Mouse (Mus musculus): ENCODE measurements at regions not wholly inside any gene's neighbourhood (a gene's known extent, or its start where the extent isn't known, plus 50 kb on each side); places are given as distances from the start of the nearest gene placed in this dataset.

DNA sequence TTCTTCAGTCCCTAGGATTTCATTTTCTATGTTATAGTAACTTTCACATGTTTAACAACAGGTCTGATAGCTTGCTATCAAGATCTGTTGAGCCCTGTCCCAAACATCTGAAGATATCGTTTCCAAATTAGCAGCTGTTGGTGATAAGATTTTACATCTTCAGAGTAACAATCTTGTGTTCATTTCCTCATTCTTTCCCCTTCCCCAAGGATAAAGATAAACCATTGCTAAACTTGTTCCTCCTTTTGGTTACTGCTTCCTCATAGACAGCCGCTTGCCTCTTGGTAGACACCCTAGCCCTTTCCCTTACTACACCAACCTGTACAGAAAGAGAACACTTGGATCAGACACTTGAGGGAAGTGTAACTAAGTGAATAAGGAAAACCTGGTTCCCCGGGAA lies 58.6 kb downstream of the Kcnrg start:
- no peak for DNase-seq (ENCODE audit: low spot score)

DNA sequence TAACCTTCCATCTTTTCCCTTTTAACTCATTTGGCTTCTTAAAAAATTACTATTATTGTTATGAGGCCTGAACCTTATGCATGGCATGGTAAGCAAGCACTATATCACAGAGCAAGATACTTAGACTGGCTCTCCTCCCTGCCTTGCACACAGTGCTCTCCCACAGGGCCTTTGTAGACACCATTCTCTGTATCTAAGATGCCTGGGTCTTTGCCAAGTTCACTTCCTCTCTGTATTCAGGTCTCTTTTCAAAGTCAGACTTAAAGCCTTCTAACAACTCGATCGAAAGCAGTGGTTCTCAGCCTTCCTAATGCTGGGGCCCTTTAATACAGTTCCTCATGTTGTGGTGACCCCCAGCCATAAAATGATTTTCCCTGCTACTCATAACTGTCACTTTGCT lies 65.9 kb downstream of the Kcnrg start:
- no peak for DNase-seq (ENCODE audit: low spot score)

DNA sequence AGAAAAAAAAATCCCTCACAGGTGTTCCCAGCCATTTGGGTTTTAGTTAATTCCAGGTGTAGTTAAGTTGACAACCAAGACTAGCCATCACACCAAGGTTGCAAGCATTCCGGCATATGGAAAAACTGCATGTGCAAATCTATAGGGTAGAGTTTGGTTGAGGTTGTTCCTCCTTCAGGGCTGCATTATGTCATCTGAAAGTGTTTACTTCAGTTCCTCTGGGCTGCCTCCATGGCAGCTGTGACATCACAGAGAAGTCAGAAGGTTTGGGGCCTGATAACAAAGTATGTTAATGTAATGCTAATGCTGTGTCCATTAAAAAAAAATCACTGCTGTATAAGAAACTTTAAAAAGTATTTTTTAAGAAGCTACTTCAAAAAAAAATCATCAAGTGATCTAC lies 70.8 kb downstream of the Kcnrg start:
- DNase-seq (ENCODE audit: low spot score) = no peak

DNA sequence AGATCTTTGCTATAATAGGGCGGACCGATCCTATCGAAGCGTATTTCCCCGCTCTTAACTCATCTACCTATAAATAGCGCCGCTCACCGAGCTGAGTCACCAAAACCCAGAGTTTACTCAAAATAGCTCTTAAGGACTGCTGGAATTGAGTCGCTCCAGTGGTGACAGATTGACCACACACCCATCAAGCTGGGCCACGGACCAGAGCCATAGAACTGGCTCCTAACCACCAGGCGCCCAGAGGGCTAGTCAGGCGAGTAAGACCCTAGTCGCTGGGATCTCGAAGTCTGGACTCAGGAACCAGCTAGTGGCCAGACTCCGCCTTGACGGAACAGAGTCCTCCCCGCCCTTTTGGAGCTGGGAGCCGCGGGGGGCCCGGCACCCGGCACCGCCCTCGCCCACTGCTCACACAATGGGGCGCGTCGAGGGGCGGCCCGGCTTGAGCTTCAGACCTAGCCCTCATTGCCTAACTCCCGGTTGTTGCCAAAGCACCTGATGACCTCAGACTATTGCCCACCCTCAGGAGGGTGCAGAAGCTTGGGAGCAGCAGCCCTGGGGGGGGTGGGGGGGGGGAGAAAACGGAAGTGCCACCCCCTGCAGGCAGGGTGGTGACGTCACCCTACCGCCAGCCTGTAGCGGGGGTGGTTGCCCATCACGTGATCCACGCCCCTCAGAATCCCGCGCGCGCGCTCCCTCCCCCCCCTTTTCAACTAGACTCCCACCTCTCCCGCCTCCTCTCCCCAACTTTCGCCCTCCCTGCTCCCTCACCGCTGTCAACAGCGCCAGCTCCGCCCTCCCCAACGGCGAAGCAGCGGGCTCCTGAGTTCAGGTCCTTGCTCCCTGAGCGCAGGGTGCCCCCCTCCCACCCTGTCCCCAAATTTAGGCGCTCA lies 73.8 kb downstream of the Kcnrg start:
- DNase-seq (ENCODE audit: low spot score) = peak; percentile 89

DNA sequence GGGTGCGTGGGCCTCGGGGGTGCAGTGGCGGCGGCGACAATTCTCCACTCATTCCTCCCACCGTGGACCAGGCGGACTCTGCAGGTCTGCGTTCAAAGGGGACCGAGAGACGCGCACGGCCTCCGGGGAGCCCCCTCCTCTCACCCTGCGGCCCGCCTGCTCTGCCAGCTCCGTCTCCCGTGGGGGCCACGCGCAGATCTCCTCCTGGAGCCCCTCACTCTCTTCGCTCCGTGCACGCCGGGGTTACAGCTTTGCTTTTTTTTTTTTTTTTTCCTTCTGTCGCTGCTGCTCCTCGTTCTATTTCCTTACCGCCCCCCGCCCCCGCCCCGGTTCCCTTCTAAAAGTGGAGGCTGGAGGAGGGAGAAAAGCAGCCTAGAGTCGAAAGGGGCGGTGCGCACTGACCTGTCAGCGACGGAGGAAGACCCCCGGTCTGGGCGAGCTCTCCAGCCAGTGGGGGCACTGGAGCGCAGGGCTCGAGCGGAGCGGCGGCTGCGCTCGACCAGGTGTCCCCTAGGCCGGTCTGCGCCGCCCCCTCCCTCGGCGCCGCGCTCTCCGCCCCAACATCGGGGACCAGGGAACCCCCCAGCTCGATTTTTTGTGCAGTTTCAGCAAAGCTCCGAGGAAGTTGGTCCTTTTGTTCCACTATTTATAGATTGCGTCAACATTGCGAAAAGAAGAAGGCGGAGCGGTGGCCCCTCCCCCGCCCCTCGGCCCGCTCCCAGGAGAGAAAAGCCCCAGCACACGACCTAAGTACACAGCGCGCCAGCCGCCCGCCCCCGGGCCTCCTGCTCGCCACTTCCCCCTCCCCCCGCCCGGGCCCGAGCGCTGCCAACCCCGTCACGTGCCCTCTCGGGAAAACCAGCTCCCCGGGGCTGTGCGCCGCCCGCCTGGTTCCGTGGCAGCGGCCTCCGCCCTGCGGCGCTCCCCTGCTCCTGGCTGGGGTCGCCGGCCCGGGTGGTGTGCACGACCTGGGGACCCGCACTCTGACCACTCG lies 74.7 kb downstream of the Kcnrg start:
- peak; percentile 92 for DNase-seq (ENCODE audit: low spot score)

DNA sequence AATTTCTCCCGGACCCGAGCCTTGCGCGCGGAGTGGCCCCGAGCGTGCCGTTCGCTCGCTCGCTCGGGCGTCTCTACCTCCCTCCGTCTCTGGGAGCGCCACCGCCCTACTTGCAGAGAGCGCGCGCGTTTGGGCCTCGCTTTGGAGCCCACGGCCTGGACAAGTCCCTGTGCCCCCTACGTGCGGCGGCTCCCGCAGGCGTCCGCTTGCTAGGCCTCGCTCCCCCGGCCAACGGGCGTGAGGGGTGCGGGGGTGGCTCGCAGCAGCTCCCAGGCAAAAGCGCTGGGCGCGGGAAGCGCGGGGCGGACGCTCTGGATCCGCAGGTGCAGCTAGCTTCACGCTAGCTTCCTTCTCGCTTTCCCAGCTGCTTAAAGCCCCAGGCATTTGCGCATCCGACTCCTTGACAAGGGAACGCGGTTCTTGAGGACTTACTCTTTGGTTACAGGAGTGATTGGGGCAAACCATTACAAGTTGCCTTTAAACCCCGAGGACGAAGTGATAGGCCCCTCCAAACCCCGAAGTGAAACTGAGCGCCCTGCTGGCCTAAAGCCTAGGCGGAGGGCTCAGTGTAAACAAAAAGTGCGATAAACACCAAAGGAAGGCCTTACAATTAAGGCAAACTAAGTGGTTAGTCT lies 75.6 kb downstream of the Kcnrg start:
- DNase-seq (ENCODE audit: low spot score) = peak; percentile 57

DNA sequence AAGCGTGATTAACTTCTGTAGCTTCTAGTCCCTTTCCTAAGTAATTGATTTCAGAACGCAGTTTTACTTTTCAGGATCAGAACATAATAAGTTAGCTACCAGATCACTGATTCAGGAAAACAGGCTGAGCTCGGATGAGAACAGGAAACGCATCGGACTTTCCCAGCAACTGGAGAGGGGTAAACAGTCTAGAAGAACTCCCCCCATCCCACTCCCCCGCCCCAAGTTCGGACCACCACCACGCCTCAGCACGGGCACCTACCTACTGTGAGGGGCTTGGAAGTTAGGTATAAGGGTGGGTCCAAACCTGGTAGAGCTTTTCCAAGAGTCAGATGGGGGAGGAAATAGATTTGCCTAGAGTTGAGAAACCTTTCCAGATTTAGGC lies 76.1 kb downstream of the Kcnrg start:
- no peak for DNase-seq (ENCODE audit: low spot score)

DNA sequence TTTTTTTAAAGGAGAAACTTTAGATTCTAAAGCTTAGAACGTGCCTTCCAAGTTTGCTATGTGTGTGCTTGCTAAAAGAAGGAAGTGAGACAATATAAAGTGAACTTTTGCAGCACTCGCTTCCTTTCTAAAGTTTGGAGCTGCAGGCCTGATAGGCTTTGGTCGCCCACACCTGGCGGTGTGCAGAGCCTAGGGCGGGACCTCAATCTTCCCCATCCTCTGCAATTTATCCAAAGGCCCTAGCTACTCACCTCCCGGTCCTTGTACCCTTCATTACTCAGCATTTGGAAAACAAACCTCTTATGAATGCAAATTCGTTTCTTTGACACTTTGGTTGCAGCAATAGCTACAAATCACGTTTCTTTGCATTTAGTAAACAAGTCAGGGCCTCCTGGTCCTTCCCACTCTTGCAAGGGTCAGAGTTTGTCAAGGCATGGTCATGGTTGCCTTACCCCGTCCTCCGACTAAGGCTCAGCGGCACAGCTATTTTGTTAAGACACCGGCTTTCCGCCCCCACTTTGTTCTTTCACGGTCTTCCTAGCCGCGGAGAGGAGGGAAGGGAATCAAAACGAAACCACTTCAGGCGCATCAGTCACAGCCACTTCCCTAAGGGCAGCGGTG lies 76.6 kb downstream of the Kcnrg start:
- DNase-seq (ENCODE audit: low spot score) = no peak

DNA sequence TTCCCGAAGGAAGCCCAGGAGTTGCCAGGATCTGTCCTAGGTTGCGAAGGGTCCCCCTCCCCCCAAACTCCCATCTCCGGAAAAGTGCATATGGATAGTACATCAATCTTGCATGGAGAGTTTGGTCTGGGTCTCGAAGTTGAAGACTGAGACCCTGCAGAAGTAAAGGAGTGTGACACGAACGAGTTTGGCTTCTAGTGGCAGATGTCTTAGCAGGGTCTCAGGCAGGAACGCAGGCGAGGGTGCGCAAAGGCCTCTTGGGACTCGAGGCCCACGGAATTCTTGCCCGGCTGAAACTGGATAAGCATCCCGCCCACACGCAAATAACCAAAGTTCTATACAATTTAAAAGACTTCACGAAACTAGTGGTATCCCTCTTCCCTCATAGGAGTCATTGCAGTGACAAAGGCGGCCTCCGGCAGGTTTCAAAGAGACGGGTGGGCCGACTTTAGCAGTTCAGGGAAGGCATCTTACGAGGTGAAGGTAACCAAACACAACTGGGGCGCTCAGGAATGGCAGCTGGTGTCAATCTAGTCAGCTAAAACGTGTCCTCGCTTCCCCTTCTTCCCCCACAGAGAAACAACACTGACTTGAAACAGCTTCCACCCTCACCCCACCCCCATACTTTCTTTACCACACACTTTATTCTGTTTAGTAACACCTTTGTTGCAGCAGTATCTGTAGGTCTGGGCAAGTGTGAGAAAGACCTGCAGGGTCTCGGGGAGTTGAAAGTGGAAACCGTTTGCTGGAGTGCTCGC lies 77.4 kb downstream of the Kcnrg start:
- DNase-seq (ENCODE audit: low spot score) = no peak

DNA sequence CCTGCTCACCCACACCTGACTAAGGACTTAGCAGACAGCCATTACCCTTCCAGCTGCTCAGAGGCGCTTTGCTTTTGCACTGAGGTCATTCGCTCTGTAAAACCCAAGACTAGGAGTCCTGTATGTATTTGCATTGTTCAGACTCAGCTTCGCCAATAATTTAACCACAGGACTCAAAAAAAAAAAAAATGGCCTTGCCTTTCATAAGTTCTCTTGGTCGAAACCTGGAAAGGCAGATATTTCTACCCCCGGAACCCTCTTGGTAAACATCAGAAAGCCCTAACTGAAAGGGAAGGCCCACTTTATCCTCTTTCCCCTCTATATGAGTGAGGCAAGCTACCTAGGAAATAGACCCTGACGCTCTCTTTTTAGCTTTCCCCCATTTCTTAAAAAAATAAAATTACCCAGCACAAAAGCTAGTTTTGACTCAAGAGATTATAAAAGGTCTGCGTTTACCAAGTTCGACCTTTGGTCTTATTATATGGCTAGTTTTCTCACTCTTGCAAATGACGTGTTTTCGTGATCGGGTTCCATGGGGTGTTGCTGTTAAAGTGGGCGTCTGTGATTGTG lies 78.1 kb downstream of the Kcnrg start:
- DNase-seq (ENCODE audit: low spot score) = no peak

DNA sequence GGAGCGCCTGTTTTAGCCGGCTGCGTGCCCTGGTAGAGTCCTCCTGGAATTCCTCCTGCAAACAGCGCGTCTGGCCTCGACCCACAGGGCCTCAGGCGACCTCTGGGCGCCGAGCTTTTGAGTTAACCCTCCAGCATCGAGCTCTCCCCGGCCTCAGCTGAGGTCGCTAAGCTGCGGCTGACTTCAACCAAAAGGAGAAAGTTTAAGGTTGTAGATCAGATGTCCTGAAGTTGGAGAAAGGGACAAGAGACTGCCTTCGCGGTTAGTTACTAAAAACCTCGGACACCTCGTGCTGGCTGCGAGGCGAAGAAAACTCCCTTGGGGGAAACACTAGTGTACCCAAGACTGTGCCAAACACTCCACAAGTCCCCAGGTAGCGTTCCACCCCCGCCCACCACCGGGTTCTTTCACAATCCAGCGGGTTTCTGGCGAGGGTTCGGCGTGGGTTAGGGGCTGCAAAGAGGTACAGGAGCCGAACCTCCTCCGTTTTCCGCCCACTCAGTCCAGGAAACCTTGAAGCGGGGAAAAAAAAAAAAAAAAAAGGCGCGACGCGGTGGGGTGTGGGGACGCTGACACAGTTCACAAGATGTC lies 78.9 kb downstream of the Kcnrg start:
- no peak for DNase-seq (ENCODE audit: low spot score)

DNA sequence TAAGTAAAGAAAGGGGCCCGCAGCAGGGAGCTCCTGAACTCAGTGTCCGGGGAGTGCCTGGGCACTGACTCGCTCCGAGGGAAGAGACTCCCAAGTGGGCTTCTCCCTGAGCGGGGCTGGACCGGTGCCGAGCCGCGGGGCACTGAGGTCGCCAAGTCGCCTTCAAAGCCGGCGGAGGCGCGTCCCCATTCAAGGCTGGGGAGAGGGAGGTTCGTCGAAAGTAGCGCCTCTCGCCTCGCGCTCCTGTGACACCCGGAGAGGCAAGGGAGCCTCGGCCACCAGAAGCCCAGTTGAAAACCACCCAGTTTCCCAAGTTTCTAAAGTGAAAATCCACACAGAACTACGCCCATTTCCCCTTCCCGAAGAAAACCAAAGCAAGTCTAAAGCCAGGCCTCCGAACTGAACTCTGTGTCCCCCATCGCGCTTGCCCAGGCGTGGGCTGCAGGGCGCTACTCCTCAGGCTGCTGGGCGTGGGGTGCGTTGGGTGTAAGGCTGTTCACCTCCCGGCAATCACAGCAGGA lies 79.6 kb downstream of the Kcnrg start:
- no peak for DNase-seq (ENCODE audit: low spot score)

DNA sequence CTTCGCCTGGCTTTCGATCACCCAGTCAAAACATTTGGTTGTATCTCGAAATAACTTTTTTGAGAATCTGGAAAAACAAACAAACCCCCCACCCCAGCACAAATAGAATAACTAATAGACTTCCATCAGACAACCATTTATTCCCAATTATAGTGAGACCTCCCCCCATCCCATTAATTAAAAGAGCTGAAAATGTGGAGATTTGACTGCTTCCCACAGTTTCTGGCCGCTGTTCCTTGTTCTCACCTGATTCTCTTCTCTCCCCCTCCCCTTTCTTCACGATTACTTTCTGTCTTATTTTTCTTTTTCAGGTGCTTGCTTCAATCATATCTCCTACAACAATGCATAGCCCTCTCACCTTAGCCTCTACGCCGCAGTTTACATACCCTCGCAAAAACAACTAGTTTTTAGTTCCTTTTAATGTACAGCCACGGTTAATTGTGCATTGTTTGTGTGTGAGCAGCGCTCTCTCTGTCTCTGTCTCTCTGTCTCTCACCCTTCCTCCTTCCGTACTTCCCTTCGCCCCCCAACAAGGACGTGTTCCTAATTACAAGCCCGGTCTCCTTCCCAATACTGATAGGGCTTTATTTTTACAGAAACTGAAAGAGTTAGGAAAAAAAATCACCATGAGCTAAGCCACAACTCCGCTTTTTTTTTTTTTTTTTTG lies 80.2 kb downstream of the Kcnrg start:
- no peak for DNase-seq (ENCODE audit: low spot score)

DNA sequence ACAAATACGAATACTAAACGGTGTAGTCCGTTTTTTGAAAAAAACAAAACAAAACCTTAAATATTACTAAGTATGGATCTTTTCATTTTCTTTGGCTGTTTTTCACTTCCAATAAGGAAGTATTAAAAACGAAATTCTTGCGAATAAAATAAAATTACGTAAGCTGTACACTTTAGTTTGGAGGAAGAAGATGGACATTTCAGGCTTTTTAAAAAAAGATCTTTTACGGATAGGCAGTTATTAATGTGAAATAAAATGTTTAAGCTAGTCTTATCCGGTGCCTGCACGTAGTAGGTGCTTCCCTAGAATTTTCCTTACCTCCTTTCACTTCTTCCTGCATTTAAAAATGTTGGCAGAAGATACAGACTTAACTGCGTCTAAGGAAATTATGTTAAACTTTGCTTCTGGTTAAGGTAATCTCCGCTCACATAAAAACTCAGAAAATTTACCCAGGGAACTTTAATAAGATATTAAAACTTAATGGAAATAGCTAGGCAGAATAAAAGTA lies 80.8 kb downstream of the Kcnrg start:
- DNase-seq (ENCODE audit: low spot score) = no peak

DNA sequence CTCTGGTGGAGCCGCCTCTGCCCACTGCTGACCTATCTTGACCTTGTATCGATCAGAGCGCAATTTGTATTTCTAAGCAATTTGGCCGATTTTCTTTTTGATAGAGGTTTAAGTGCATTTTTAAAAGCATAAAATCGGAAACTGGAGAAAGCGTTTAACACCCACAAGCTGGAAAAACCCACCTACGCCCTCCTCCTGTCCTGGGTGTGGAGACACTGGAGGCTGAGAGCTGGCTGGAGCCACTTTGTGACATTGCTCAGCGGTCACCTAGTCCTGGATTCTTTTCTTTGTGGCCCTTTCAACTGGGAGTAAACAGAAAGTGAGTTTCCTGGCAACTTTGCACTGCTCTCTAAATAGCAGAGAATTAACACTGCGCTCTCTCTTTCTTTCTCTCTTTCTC lies 81.4 kb downstream of the Kcnrg start:
- no peak for DNase-seq (ENCODE audit: low spot score)

DNA sequence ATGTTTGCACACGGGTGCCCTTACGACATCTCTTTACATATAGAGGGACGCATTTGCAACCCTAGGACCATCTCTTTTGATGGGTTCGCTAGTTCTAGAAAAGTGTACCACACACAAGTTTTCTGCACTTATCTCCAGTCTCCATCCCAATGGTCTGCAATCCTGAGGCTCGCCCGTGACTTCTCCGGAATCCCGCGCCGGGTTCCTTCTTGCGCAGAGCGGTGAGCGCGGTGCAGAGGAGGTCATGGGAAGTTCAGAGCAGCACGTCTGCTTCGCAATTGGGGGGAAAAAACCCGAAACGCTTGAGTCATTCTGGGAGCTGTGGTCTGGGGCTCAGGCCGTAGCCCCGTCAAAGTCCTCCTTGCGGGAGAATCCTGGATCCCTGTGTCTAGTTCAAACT lies 82.0 kb downstream of the Kcnrg start:
- DNase-seq (ENCODE audit: low spot score) = no peak

DNA sequence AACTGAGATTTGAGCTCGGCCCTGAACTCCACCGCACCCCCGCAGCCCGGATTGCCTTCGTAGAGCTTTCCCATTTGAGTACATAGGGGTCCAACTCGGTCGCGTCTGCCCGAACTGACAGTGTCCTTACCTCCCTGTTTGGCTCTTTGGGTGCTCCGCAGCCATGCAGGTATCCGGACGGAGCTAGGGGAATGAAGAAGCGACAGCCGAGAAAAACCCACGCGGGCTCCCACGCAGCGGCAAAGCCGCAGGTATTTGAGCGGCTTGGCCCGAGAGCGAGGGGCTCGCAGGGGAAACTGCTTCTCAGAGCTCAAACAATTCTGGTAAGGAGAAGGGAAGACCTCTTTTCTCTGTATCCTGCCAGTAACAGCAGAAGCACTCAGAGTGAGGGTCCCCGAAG lies 82.5 kb downstream of the Kcnrg start:
- DNase-seq (ENCODE audit: low spot score) = no peak

DNA sequence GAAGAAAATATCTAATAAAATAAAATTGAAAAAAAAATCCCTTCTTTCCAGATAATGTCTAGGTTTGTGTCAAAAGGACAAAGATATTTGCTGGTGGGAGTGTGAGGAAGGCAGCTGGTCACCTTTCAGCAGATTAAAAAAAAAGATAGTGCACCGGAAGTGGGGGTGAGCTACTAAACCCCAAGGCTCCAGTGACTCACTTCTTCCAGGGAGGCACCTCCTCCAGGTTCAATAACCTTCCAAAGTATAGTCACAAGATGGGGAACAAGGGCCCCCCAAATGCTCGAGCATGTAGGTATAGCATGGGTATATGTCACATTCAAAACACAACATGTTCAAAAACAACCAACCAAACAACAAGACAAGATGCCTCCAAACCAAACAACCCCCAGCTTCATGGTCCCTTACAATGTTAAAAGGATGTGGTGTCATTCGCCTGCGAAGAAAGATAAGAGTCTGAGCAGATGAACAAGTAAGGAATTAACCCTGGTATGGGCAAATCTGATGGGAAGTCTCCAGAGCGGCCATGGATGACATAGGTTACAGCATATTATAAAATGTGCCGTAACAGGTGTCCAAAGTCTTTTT lies 84.6 kb downstream of the Kcnrg start:
- no peak for DNase-seq (ENCODE audit: low spot score)

DNA sequence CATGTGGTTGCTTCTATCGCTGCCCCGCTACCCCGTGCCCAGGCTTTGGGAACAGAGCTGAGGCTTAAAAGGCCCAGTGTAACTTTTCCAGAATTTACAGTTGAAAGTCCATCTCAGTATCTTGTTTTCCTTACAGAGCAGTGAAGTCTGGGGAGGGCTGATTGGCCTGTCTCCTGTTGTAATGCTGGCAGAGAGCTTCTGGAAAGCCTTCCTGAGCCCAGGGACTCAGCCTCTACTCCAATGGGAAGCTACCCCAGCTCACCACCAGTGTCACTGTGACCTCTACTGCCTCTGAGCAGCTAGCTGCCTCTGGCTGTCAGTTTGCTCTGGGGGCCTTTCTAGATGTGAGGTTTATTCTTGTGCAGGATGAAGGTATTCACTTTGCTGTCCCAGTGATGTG lies 87.5 kb downstream of the Kcnrg start:
- no peak for DNase-seq (ENCODE audit: low spot score)
